Mouse (Mus musculus) lung, postnatal 4 days (tissue): Measurements from ENCODE around the gene Sapcd1.

Experiments used
- DNase-seq, 2 experiments: peaks; one replicate each; pipeline ENCODE4 v3.0.0; 2021

The Sapcd1 gene

DNA sequence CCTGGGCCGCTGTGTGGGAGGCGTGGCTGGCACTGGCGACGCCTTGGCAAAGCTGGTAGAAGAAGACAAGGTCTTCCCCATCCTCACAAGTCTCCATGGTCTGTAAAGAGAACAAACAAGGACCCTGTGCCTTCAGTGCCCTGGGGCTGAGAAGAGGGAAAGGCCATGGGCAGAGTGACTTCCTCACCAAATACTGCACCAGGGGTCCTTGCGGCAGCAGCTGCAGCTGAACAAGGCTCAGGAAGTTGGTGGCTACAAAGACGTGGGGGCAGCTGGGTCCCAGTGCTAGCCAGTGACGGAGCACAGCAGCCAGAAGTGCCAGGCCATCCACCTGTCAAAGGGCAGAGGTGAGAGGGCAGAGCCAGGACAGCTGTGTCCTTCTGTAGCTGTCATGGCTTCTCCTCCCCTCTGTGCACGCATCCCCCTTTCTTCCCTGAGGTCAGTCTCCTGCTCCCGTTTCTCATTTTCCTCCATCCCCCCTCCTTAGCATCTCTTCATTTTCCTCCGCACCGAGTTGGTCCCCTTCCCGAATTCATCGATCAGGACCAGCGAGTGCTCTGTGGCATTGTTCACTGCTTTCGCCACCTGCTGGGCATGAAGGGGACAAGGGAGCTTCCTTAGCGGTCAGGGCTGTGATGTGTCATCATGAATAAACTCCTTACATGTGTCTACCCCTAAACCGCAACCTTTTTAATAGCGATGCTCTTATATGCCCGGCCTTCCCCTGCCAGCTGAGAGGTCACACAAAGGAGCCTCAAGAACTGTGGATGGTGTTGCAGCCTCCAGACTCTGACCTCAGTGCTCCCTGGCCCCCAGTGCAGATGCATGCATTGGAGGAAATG lies 2.1 kb upstream of the Sapcd1 start:
- peak; percentile 28 to 36 for DNase-seq

DNA sequence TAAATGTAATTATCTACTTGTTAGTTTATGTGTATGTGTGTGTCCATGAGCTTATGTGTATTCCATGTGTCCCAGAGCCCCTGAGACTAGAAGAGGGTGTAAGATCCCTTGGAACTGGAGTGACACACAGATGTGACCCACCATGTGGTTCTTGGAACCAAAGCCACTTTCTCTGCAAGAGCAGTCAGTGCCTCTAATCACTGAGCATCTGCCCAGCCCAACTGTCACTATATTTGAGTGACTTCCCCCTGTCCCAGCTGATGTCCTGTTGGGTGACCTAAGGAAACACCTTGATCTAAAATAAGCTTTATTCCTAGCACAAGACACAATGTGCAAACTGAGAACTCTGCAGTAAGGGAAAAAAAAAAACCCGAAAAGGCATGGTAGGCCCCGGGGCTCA lies 499 bp upstream of the Sapcd1 start:
- no peak for DNase-seq

DNA sequence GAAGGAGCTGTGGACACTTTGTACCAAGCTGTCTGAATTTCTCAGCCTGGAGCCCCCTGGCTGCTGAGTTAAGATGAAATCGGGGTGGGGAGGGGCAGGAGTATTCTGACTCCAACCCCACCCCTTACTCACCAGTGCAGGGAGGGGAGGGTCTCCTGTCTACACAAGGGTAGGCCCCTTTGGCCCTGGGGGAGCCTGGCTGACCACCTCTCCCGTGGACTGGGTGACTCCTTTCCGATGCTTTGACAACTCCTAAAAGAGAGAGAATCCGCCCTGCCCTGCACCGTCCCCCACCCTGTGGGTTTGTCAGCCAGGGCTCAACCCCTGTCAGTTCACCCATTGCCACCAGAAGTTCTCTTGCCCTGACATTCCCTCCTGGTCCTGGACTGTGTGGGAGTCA lies 1.6 kb downstream of the Sapcd1 start:
- peak in 1 of 2 experiments; percentile 17 for DNase-seq

DNA sequence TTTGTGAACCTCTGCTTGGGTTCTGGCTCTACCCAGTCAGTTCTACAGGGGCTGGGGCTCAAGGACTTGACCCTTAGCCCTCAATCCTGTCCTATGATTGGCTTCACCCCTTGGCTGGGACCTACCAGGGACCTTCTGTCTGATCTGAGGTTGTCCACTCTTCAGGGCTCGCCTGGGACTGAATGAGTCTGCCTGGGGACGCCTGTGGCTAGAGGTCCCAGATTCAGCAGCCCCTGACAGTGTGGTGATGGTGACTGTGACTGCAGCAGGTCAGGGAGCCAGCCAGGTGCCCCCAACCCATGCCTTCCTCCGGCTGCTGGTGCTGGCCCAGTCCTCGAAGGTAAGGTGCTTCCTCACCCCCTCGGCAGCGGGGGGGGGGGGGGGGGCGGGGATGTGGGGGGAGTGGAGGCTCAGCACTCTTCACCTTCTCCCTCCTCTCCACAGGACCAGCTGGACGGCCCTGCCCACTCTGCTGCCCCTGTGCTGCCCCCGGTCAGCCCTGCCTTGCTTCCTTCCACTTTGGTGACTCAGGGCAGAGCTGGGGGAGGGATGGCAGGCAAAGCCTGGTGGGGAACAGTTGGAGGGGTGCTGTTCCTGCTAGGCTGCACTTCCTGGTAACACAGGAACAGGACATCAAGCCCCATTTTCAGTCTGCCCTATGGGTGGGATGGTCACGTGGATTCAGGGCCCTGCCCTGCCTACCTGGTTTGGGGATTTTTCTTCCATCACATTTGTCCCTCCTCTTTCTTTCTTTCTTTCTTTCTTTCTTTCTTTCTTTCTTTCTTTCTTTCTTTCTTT lies 2.9 kb downstream of the Sapcd1 start:
- DNase-seq, result peak; percentile 49 to 58

DNA sequence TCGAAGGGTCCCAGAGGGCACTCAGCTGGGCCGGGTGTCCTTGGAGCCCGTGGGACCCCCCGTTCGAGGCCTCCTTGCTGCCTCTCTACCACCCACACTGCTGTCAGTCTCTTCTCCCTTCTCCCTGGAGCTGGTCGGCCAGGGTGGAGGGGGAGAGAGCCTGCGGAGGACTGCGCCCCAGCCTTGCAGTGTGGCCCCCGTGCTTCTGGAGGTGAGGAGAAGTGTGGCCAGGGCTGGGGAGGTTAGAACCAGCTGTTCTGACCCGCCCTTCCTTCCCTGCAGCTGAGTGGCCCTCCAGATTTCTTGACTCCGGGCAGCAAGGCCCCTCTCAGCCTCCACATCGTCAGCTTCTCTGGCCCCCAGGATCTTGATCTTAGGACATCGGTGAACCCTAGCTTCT lies 3.6 kb downstream of the Sapcd1 start:
- peak in 1 of 2 experiments; percentile 18 for DNase-seq

DNA sequence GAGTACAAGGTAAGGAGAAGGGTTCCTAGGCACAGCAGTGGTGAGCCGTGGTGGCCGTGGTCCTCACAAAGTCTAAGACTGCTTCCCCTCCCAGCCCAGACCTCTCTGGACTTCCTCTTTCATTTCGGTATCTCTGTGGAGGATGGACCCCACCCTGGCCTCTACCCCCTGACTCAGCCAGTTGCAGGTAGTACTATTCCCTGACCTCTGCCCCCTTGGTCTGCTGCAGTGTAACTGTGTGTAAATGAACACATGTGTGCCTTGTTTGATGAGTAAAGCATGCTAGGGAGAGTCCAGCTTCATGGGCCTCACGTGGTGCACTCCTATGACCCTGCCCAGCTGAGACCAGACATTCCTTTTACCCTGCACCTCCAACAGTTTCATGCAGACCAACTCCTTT lies 4.1 kb downstream of the Sapcd1 start:
- DNase-seq, result peak in 1 of 2 experiments; percentile 23

DNA sequence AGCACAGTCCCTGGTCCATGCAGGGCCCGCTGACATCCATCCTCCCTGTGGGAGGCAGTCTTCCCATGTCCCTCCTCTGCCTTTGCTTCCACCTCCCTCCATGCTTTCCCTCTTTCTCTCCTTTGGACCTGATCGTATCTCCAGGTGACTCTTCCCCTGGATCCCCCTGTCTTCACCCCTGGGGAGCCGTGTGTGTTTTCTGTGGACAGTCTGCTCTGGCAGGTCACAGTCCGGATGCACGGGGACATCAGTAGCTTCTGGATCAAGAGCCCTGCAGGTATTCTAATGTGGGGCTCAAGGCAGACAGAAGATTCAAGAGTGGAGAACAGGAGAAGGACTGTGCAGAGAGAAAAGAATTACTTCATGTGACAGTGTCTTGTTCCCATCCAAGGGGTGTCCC lies 4.6 kb downstream of the Sapcd1 start:
- DNase-seq, result no peak

DNA sequence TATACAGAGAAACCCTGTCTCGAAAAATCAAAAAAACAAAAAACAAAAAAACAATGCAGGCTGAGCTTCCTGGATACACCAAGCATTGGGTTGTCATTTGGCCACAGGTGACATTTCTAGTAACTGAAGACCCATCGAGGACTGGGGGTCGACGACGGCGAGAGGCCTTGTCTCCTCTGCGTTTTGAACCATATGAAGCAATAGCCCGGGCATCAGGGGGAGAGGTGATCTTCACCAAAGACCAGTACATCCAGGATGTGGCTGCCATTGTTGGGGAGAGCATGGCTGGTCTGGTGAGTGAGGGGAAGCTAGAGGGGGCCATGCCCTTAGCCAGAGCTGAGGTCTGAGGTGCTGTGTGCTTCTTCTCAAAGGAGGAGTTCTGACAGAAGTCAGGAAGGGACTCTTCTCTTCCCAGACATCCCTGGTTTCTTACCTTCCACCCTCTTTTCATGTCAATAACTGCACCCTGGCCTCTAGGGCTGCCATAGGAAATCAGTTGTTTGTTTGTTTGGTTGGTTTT lies 5.2 kb downstream of the Sapcd1 start:
- DNase-seq, result no peak

DNA sequence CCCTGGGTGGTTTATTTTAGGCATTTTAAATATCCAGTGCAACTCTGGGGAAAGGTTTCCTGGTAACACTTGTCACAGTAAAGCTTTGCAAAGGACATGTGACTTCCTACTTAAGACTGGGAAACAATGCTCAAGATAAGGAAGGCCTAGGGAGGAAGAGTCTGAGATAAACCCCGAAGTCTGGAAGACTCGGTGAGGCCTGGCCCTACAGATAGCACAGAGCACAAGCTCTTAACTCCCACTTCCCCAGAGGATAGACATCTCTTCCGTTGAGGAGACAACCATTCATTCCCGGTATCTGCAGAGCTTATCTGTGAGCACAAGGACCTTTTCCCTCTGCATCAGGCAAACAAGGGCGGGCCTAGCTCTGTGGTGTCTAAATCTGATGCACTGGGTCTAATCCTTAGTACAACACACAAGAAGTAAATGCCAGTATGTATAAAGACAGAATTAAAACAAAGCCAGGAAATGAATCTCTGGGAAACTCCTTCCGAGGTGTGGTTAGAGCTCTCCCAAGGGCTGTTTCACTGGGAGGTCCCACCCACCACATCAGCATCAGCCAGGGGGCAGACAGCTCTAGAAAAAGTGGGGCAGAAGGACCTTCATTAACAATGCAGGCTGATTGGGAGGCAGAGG lies 5.9 kb downstream of the Sapcd1 start:
- DNase-seq, result peak; percentile 54 to 72

DNA sequence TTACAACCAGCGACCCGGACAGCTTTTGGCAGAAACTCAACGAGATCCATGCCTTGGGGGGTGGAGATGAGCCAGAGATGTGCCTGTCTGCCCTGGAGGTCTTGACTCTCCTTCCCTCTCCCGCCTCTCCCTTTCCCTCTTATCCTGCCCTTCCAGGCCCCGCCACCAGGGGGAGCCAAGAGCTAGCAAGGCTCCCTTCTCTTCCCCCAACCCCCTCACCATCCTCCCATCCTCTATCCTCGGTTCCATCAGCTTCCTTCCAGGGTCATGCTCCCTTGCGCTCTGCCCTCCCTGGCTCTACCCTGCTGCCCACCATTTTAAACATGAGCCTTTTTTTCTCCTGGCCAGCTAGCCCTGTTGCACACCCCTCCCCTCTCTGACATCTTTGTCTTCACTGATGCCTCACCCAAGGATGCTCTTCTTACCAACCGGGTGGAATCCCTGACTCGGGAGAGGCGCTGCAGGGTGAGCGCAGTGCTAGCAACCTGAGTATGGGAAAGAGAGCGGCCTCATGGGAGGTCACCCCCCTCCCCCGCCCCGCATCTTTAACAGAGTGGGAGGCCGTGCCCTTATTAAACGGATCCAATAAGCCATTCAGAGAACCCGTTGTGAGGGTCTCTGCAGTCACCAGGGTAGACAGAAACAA lies 6.5 kb downstream of the Sapcd1 start:
- peak; percentile 85 to 92 for DNase-seq

DNA sequence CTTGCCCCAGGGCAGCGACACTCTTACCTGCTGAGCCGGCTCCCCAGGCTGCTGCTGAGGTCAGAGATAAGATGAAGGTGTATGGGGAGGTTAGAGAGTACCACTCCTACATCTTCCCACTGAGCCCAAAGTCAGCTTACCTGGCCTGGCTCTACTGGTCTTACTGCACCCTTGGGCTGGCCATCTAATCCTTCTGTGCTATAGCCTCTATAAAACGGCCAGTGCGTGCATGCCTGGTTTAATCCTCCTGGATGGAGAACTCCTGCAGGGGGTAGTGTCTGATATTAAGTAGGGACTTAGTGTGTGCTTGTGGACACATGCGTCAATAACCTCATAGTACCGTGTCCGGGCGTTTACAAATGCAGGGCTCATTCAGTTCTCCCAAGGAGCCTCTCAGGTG lies 7.3 kb downstream of the Sapcd1 start:
- no peak for DNase-seq

DNA sequence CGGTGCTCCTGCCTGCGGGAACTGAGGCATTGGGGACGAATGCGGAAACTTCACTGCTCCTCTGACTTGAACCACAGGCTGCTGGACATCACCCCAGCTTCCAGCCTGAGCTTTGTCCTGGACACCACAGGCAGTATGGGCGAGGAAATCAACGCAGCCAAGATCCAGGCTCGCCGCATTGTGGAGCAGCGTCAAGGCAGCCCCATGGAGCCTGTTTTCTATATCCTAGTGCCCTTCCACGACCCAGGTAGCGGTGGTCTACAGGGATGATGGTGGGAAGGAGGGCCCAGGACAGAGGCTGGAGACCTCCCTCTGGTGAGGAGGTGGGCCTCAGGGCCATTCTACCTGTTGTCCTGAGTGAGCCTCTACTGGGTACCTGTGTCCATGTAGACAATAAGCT lies 7.9 kb downstream of the Sapcd1 start:
- no peak for DNase-seq

DNA sequence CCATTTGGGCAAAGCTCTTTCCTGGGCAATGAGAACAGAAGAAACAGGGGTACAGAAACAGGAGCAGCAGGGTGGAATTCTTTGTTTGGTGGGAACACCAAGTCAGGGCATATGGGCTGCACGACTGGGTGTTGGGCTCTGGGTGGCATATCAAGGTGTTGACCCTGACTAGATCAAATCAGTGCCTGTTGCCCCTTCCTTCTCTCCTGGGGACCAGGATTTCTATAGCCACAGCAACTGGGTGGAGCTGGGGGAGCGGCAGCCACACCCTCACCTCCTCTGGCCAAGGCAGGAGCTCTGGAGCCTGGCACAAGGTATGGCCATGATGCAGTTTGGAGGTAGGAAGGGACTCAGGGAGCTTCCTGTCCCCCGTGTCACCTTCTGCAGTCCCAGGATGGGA lies 9.6 kb downstream of the Sapcd1 start:
- no peak for DNase-seq

DNA sequence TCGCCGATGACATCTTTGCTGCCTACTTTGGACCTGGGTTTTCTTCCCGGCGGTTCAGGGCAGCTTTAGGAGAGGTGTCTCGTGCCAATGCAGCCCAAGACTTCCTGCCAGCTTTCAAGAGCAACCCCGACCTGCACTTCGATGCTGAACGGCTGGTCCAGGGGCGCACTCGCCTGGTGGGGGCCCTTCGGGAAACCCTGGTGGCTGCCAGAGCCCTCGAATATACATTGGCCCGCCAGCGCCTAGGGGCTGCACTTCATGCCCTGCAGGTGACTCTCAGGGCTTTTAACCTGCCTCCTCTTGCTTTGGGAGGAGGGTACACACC lies 10.1 kb downstream of the Sapcd1 start:
- DNase-seq, result no peak

DNA sequence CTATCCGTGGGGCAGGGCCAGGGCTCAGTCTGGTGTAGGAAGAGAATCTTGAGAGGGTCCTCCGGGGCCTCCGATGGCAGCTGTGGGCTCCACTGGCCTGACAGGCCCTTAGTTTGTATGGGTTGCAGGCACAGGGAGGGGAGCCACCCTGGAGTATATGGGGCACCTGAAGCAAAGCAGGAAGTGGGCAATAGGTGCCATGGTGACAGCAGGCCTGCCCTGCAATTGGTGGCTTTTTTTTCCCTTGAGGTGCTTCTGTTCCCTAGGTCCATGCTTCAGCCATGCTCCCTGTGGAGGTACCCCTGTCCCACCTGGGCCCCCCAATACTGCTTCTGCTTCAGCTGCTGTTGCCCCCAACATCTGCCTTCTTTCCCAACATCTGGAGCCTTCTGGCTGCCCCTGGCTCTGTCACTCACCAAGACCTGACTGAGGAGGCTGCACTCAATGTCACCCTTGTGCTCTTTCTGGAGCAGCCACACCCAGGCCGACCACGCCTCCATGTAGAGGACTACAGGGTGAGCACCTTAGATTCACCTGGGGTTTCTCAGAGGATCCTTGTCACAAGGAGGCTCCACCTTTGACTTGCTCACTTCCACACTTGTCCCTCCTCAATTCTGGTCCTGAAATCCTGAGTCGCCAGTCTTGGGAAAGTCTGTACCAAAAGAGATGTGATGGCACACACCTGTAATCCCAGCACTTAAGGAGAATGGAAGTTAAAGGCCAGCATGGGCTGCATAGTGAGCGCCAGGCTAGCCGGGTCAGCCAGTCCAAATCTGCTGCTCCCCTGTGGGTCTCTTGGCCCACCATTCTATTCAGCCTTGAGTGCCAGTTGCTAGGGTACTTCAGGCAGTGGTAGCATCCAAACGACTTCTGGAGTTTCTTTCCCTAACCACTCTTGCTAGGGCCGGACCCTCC lies 10.8 kb downstream of the Sapcd1 start:
- DNase-seq, result no peak

DNA sequence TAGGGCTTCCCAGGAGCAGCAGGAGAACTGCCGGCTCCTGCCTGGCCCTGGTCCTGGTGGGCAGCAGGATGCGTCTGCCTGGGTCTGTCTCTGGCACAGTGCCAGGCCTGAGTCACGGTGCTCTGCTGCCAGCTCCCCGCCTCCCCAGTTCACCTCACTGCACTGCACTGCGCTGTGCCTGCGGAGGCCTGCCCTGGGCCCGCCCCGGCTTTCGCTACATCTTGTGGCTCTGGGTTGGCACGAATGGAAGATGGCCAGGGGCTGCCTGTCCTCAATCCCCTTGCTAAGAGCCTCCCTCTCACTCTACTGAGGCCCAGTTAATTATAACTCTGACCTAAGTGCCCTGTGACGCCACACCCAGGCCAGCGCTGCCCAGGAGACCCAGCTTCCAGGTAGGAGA lies 11.4 kb downstream of the Sapcd1 start, which contains the start of gene Vwa7:
Gene Vwa7 (plus strand): TSS at position 204 of the 400 bp plus-strand sequence.
- peak; percentile 41 to 57 for DNase-seq

DNA sequence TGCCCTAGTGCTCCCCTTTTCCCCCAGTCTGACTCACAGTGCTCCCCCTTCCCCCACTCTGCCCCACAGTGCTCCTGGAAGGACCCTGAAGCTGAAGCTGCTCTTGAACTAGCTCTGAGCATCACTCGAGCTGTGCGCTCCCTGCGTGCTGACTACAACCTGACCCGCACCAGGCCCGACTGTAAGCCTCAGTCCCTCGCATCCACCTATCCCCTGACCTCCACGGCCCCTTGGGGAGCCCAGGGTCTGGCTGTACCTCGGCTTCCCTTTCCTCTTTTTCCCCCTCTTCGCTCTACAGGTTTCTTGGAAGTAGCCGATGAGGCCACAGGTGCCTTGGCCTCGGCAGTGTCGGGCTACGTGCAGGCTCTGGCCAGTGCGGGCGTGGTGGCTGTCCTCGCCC lies 12.5 kb downstream of the Sapcd1 start:
- DNase-seq, result no peak

DNA sequence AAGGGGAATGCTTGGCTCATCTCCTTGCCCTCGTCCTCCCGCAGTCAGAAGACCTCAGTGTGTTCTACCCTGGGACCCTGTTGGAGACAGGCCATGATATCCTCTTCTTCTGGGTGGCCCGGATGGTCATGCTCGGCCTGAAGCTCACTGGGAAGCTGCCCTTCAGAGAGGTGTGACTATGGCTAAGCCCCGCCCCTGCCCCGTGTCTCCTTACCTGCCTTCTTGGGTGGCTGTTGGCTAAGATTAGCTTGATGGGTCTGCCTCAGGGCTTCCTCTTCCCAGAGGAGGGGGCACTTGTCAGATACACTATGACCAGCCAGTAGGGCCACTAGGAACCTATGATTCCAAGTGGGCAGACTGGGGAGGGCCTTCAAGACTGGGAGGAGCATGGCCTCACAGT lies 14.6 kb downstream of the Sapcd1 start:
- no peak for DNase-seq

DNA sequence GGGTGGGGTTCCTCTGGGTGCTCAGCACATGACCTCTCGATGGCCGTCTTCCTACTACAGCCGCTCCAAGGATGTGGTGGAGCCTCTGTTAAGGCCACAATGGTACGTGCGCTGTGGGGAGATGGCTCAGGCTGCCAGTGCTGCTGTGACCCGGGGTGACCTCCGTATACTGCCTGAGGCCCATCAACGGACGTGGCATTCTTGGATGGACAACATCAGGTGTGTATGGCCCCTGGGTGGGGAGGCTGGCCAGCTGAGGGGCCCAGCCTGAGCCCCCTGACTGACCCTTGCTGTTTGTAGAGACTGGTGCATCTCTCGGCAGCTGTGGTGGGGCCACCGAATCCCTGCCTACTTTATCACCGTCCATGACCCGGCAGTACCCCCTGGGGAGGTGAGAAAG lies 15.4 kb downstream of the Sapcd1 start:
- no peak for DNase-seq

DNA sequence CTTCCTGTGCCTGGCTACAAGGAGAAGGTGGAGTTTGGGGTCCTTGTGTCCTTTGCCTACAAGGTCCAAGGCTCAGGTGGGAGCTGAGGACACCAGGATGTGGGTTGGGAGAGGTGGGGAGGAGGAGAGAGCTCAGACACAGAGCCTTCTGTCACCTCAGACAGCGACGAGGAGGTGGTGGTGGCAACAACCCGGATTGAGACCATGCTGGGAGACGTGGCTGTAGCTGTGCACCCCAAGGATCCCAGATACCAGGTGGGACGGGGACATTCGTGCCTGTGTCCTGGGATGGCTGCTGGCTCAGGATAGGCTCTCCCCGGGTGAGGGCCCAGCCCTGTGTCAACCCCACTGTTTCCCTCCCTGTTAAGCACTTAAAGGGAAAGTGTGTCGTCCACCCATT lies 16.4 kb downstream of the Sapcd1 start:
- DNase-seq, result no peak

DNA sequence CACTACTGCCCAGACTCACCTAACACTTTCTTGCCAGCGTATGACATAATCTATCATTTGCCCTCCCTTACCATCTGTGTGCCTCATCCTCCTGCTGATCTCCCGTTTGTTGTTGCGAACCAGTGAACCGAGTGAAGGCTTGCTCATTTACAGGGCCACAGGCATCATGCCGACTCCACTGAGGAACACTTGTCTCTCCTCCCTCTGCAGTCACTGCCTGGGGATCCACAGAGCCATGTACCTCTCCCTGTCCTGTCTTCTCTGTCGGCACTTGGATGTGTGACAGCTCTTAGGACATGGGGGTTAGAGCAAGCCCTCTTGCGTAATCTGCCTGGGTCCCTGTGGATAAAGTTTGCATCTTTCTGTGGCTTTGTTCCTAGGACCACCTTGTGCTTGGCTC lies 18.2 kb downstream of the Sapcd1 start:
- no peak for DNase-seq
